8 mouse cellular contexts compared by ENCODE assay signal in the genomic region with DNA sequence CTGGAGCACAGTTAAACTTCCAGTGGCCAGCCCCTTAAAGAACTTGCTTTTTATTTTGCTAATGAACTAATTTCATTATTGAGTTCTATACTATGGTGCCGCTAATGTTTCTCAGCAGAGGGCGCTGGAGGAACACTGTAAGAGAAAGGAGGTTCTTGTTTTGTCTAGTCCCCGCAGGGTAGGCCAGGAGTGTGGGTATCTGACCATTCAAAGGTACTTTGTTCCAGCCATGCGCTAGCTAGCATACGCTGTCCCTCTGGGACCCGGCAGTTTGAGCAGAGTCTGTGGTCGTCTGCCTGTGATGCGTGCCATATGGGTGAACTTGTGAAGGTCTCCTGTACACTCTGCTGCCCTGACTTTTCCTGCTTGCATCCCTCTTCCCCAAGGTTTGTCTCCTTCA.
A peak's percentile ranks its signal among the peaks of the same experiment; 100 is the strongest.
DNase-seq lines count a peak whose midpoint lies in the region; ATAC-seq and TF ChIP-seq lines count a peak whose summit lies in the region.

No protein-coding gene starts in this region.

- H3K4me1 ChIP-seq in forebrain, embryonic 11.5 days (replicated peaks; ENCODE audit: control insufficient read depth, insufficient read depth, low read length): no peaks in the 10 kb centered on the region; the same call in 1 of the 2 replicates
- no peaks in the 10 kb centered on the region for H3K4me1 ChIP-seq in kidney, adult 2 months (ENCODE audit: control insufficient read depth, insufficient read depth, low read length)
- peaks cover 4% of the 10 kb centered on the region; the same call in 1 of the 2 replicates for H3K4me1 ChIP-seq in limb, embryonic 13.5 days
- H3K4me1 ChIP-seq in neural tube, embryonic 14.5 days (ENCODE audit: control insufficient read depth, insufficient read depth, low read length): no peaks in the 10 kb centered on the region

- no peaks in the 10 kb centered on the region for H3K27me3 ChIP-seq in forebrain, embryonic 11.5 days (ENCODE audit: control insufficient read depth, insufficient read depth, low read length)
- H3K27me3 ChIP-seq in kidney, adult 2 months (replicated peaks; ENCODE audit: control insufficient read depth, insufficient read depth, low read length): no peaks in the 10 kb centered on the region
- no peaks in the 10 kb centered on the region for H3K27me3 ChIP-seq in limb, embryonic 13.5 days
- H3K27me3 ChIP-seq in neural tube, embryonic 14.5 days (ENCODE audit: control insufficient read depth, insufficient read depth, low read length): no peaks in the 10 kb centered on the region

- no peak for TF ChIP-seq POLR2A in kidney, adult 2 months (IDR thresholded peaks at IDR 0.05; ENCODE audit: low read depth, low read length)

- TF ChIP-seq CTCF in left cerebral cortex, adult 2 months (IDR thresholded peaks at IDR 0.05): peak; percentile 58
- 0 out of 2 replicates have a peak, but pooled peaks have one; percentile 28 for TF ChIP-seq CTCF in kidney, adult 2 months (conservative IDR thresholded peaks at IDR 0.05; ENCODE audit: insufficient read depth, insufficient read length, low read depth, low read length)

- no peaks in the 10 kb centered on the region for H3K36me3 ChIP-seq in forebrain, embryonic 11.5 days (ENCODE audit: control insufficient read depth, insufficient read depth, low read length)
- H3K36me3 ChIP-seq in kidney, adult 2 months (ENCODE audit: control insufficient read depth, insufficient read depth, low read length): no peaks in the 10 kb centered on the region
- H3K36me3 ChIP-seq in limb, embryonic 13.5 days: no peaks in the 10 kb centered on the region
- no peaks in the 10 kb centered on the region for H3K36me3 ChIP-seq in neural tube, embryonic 14.5 days (ENCODE audit: control insufficient read depth, insufficient read depth, low read length)

- H3K27ac ChIP-seq in left cerebral cortex, adult 2 months: no peak overlapping the region
- H3K27ac ChIP-seq in forebrain, embryonic 11.5 days (ENCODE audit: low read depth, low read length): no peak overlapping the region
- H3K27ac ChIP-seq in kidney, adult 2 months (ENCODE audit: insufficient read depth, low read depth, low read length): no peak overlapping the region
- H3K27ac ChIP-seq in limb, embryonic 13.5 days: no peak overlapping the region
- H3K27ac ChIP-seq in neural tube, embryonic 14.5 days (ENCODE audit: low read depth, low read length): no peak overlapping the region

- peak overlapping the region; percentile 26; the same call in 1 of the 2 replicates for H3K4me2 ChIP-seq in forebrain, embryonic 11.5 days (ENCODE audit: low read depth, low read length, severe bottlenecking)
- H3K4me2 ChIP-seq in limb, embryonic 13.5 days (replicated peaks): peak overlapping the region; percentile 48
- peak overlapping the region; percentile 32 for H3K4me2 ChIP-seq in neural tube, embryonic 14.5 days (ENCODE audit: low read depth, low read length)

- WGBS in forebrain, embryonic 11.5 days: 4% methylated on average over 8 of the region's 8 CpGs
- WGBS in kidney, adult 2 months: 8% methylated on average over 8 of the region's 8 CpGs
- 7% methylated on average over 8 of the region's 8 CpGs for WGBS in limb, embryonic 13.5 days
- WGBS in neural tube, embryonic 14.5 days: 4% methylated on average over 8 of the region's 8 CpGs

- intact Hi-C loops in left cerebral cortex, adult 2 months (cut with DNase I): loop anchor here (2.0 kb wide), 1 partner anchor 180 kb away; no protein-coding TSS in a partner anchor

- H3K9ac ChIP-seq in forebrain, embryonic 11.5 days (ENCODE audit: low read length): peak overlapping the region; percentile 37; the same call in 1 of the 2 replicates
- H3K9ac ChIP-seq in limb, embryonic 13.5 days: no peak overlapping the region
- H3K9ac ChIP-seq in neural tube, embryonic 14.5 days (replicated peaks; ENCODE audit: low read depth, low read length): no peak overlapping the region

- no peaks in the 10 kb centered on the region for H3K9me3 ChIP-seq in forebrain, embryonic 11.5 days (ENCODE audit: control insufficient read depth, low read length)
- no peaks in the 10 kb centered on the region for H3K9me3 ChIP-seq in limb, embryonic 13.5 days
- H3K9me3 ChIP-seq in neural tube, embryonic 14.5 days (ENCODE audit: control insufficient read depth, low read length): no peaks in the 10 kb centered on the region

- ATAC-seq in forebrain, embryonic 11.5 days (replicated peaks; ENCODE audit: low FRiP score): peak; percentile 93
- ATAC-seq in limb, embryonic 13.5 days (ENCODE audit: low FRiP score, low read depth): peak; percentile 71; the same call in 1 of the 2 replicates
- peak; percentile 92 for ATAC-seq in neural tube, embryonic 14.5 days (ENCODE audit: low read depth)

- DNase-seq in left cerebral cortex, adult 2 months (ENCODE audit: extremely low spot score in 1 of 2, low spot score in 2 of 2): peak; percentile 31 to 36
- DNase-seq in left cerebral cortex, adult 8-10 months (ENCODE audit: low spot score in 2 of 2): no peak
- peak; percentile 50 to 81 for DNase-seq in adrenal gland, adult (ENCODE audit: inconsistent age in 2 of 2, low spot score in 1 of 2)
- DNase-seq in forebrain, embryonic 11.5 days (ENCODE audit: low spot score): peak; percentile 72
- peak; percentile 27 for DNase-seq in kidney, adult 2 months
- no peak for DNase-seq in urinary bladder, postnatal 25 days (ENCODE audit: low spot score)

- no peak overlapping the region for H3K4me3 ChIP-seq in left cerebral cortex, adult 2 months
- no peak overlapping the region for H3K4me3 ChIP-seq in forebrain, embryonic 11.5 days (ENCODE audit: low read depth, low read length)
- H3K4me3 ChIP-seq in kidney, adult 2 months (ENCODE audit: insufficient read depth, low read depth, low read length): no peak overlapping the region
- no peak overlapping the region for H3K4me3 ChIP-seq in limb, embryonic 13.5 days
- no peak overlapping the region for H3K4me3 ChIP-seq in neural tube, embryonic 14.5 days (ENCODE audit: low read depth, low read length)

Comparison
In these comparisons a context has a peak if more than half of its experiments do, and no peak if none do; other contexts are left out.
1. DNase-seq: peak in left cerebral cortex, adult 2 months (2 of 2), adrenal gland, adult (2 of 2), forebrain, embryonic 11.5 days (single experiment) and kidney, adult 2 months (single experiment); none in left cerebral cortex, adult 8-10 months (0 of 2) and urinary bladder, postnatal 25 days (single experiment).
2. Peak in every context shown above with its lines, with median percentiles within 50 percentile points of each other: ATAC-seq and H3K4me2 ChIP-seq.